Mouse (Mus musculus): ENCODE data around the gene Mtf2. TPM values are rescaled to one million over a fixed set of nuclear protein-coding genes. Genes with fewer than 3 reads are reported as not detected.
"Not testable (repeated sequence)": the region's sequence is repeated elsewhere in the genome, so short reads cannot be mapped to it uniquely, and the experiment has no call there.

Mtf2 gene
- total RNA-seq, 2 experiments from 2014 or later = 19.7 to 24.9 TPM

GRCm38 (mm10) chr5:108076833-108077540, 11.5 kb downstream of the Mtf2 start:
- intact Hi-C loops (cut with DNase I) = no loop called here
- no peak for DNase-seq

DNA sequence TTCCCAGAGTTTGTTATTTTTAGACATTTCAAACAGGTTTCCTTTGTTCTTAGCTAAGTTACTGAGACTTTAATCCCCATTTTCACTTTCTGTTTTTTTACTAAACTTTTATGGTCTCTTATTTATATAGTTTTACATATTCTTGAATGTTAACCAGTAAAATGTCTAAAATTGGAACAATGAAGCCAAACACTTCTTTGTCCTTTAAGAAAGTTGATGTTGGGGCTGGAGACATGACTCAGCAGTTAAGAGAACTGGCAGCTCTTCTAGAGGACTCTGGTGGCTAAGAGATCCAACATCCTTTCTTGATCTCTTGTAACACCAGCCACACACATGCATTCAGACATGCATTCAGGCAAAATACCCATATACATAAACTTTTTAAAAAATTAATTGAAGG, 14.1 kb downstream of the Mtf2 start:
- intact Hi-C loops (cut with DNase I) = loop anchor here (5.0 kb wide), 1 partner anchor 47 kb away; no protein-coding TSS in a partner anchor
- DNase-seq = peak in 1 of 2 experiments; percentile 5

DNA sequence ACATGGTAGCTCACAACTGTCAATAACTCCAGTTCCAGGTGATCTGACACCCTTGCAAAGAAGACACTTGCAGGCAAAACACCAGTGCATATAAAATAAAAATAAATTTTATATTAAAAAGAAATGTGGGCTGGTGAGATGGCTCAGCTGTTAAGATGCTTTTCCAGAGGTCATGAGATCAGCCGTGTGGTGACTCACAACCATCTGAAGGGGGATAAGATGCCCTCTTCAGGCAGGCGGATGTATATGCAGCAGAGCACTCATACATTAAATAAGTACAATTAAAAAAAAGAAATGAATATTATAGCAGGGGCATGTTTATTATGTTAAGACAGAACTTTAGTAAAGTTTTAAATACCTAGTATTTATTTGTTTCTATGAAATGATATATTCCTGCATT, 16.9 kb downstream of the Mtf2 start:
- intact Hi-C loops (cut with DNase I) = loop anchor here (5.0 kb wide), 1 partner anchor 50 kb away; no protein-coding TSS in a partner anchor
- DNase-seq = peak in 1 of 2 experiments; percentile 15

DNA sequence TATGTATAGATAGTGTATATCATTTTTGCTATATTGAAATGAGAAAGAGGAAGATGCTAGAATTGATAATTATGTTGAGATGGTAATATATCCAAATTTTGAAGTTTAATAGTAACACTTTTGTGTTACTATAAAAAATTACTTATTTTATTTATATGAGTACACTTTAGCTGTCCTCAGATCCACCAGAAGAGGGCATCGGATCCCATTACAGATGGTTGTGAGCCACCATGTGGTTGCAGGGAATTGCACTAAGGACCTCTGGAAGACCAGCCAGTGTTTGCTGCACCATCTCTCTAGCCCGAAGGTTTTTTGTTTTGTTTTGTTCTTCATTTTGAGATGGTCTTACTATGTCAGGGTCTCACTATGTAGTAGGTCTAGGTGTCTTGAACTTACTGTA, 20.0 kb downstream of the Mtf2 start:
- intact Hi-C loops (cut with DNase I) = no loop called here
- no peak for DNase-seq

DNA sequence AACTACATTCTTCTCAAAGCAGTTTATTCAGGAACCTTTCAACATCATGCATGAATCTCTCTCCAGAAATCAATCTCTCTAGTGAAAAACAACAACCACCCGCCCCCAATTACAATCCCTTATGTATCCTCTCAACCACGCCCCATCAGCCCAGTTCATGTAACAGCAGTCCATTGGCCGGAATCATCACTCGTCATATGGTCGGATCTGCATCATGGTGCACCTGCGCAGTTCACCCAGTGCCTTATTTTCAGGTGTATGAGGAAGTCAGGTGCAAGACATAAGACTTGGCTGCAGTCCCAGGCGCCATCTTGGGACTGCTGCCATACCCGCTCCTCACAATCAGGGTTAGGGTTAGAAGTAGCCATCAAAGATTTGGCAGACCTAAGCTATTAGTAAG, 27.3 kb downstream of the Mtf2 start:
- DNase-seq; intact Hi-C loops (cut with DNase I): not testable (repeated sequence)

DNA sequence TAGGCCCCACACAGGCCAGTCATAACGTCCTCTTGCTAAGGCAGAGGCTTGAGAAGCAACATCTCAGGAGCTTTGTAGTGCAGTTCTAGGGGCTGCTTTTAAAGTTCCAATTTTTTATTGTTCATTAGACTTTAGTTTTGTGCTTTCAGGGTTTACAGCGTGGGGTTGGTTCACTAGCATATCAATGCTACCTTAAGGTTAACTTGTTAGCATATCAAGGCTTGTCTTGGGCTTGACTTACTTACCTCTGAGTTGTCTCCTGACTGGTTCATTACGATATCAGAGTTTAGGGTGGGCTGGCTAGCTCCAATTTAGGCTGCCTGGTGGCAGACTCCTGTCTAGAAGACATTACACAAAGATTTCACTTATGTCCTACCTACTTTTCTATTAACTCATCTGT, 32.2 kb downstream of the Mtf2 start:
- intact Hi-C loops (cut with DNase I) = no loop called here
- DNase-seq = no peak

DNA sequence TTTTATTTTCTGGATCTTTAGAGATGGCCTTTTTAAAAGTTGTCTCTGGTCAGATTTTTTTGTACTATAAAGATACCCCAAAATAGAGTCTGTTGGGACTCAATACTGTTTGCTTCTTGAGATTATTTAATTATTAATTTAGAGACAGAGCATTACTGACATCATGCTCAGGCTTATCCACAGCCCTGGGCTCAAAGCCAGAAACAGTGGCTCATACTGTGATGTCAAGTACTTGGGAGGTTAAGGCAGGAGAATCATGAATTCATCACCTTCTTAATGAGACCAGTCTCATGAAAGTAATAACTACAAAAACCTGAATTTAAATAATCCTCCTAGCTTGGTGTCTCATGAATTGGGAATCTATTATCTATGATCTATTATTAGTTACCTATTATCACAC, 34.7 kb downstream of the Mtf2 start:
- intact Hi-C loops (cut with DNase I) = no loop called here

GRCm38 (mm10) chr5:108104306-108104705, 38.8 kb downstream of the Mtf2 start:
- intact Hi-C loops (cut with DNase I) = no loop called here
- no peak for DNase-seq

More for the DNA sequence above, 34.7 kb downstream of the Mtf2 start:
- DNase-seq = peak; percentile 22 to 24

DNA sequence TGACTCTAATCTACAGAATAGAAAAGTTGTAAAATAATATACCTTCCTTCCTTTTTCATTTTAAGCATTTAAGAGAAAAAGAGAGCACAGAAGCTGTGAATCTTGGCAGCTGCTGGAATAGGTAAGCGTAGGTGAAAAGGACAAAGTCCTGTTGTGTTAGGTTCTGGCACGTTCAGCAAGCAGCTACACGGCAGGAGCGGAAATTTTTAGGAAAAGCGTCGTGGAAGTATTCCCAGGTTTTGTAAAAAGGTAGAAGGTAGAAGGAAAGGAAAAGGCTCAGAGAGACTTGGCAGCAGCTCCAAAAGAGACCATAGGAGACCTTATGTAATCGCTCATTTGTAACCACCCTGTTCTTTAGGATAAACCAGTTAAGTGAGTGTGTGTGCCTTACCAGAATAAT, 43.9 kb downstream of the Mtf2 start:
- intact Hi-C loops (cut with DNase I) = no loop called here
- DNase-seq = no peak

DNA sequence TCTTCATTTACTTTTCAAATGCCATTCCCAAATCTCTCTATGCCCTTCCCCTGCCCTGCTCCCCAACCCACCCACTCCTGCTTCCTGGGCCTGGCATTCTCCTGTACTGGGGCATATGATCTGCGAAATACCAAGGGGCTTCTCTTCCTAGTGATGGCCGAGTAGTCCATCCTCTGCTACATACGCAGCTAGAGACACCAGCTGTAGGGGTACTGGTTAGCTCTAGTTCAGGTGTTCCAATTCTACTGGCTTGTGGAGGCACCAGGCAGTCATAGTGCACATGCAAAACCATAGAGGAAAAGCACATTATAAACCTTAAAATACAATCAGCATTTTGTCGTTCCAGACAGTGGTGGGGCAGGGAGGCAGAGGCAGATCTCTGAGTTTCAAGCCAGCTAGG, 52.2 kb downstream of the Mtf2 start:
- no peak for DNase-seq
- intact Hi-C loops (cut with DNase I) = no loop called here

GRCm38 (mm10) chr5:108120221-108120900, 54.9 kb downstream of the Mtf2 start:
- intact Hi-C loops (cut with DNase I) = no loop called here
- DNase-seq = no peak

DNA sequence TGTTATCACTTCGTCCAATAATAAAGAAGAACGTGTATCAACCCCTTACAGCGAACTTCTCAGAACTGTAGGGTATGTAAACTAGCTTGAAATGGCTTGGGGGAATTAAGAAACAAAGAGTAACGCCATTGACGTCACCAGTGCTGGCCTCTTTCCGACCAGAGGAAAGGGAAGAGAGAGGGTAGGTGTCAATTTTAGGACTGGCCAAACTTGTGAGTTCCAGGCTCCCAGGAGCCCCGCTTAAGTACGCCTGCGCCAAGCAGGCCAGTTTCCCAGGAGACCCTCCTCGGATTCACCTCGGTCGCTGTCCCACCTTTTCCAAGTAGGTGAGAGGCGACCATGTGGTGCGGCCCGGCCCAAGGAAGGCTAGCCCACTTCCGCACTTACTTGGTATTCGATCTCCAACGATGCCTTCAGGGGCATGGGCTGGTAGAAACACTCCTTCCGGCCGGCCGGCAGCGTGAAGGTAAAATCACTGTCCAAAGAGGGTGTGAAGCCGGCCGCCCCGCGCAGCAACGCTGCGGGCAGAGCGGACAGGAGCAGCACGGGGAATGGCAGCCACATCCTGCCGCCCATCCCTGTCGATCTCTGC, 66.5 kb downstream of the Mtf2 start:
- peak; percentile 67 to 71 for DNase-seq
- intact Hi-C loops (cut with DNase I) = loop anchor here (2.0 to 10.0 kb wide), 3 partner anchors 67 to 533 kb away; partner anchors contain the start of genes Dgkq, Idua, Mtf2 and Pigg

- intact Hi-C loops (cut with DNase I) = loop anchor here (2.0 to 10.0 kb wide), 3 partner anchors 68 to 532 kb away; partner anchors contain the start of genes Dgkq, Idua, Mtf2 and Pigg
- peak; percentile 98 to 99 for DNase-seq
Observed at GRCm38 (mm10) chr5:108132441-108133243, 67.2 kb downstream of the Mtf2 start, which contains the start of the genes Tmed5 and Ccdc18. Gene Tmed5 (minus strand): TSS chr5:108132620. Gene Ccdc18 (plus strand): TSS chr5:108132875.

GRCm38 (mm10) chr5:108152592-108152991, 87.1 kb downstream of the Mtf2 start:
- intact Hi-C loops (cut with DNase I) = no loop called here
- DNase-seq = no peak

Other genes starting within 250 kb of the Mtf2 start
- gene Ube2d2b, start 235.6 kb upstream of the Mtf2 start, total RNA-seq (2021) = not detected
- 10 to 100 TPM; 38.8 to 39.6 TPM for gene Evi5, start 190.6 kb upstream of the Mtf2 start, total RNA-seq (2021)
- gene Rpl5, start 165.2 kb upstream of the Mtf2 start, total RNA-seq (2021) = 10 to 100 TPM; 54.4 to 56.2 TPM
- gene Fam69a, start 78.6 kb upstream of the Mtf2 start, total RNA-seq (2021) = 10 to 100 TPM in 1 of 2 experiments, 1 to 10 TPM in 1; 9.0 to 10.4 TPM
- gene Tmed5, start 66.9 kb downstream of the Mtf2 start, total RNA-seq (2021) = 10 to 100 TPM; 25.9 to 39.3 TPM
- 1 to 10 TPM; 1.2 to 1.3 TPM for gene Ccdc18, start 67.2 kb downstream of the Mtf2 start, total RNA-seq (2021)
- 10 to 100 TPM; 23.8 to 24.2 TPM for gene Dr1, start 203.2 kb downstream of the Mtf2 start, total RNA-seq (2021)
- 1 to 10 TPM; 6.1 to 6.5 TPM for gene Pigg, start 246.9 kb downstream of the Mtf2 start, total RNA-seq (2021)